Mouse (Mus musculus) adrenal gland, postnatal 25 days (tissue): ENCODE measurements around the gene Fmo5. TPM values are rescaled to one million over a fixed set of nuclear protein-coding genes. Genes with fewer than 3 reads are reported as not detected.

ENCODE experiments used
- DNase-seq: peaks from one replicate; pipeline ENCODE4 v3.0.0; 2021; ENCODE audit warnings: mixed read lengths
- long read RNA-seq: library from polyadenylated mRNA; stranded (forward); transcript quantifications from one replicate; pipeline ENCODE4 v2.0.0, GENCODE M21; 2021
- total RNA-seq: library from RNA; stranded (reverse); gene quantifications from 2 replicates; pipeline ENCODE4 v1.2.3, GENCODE M21; 2021

Gene Fmo5
- total RNA-seq: 10.7 and 13.1 TPM in 2 replicates
- long read RNA-seq, full-length matches to known transcripts: 73 of 148 reads
- long read RNA-seq, partial matches to known transcripts: 60 of 148 reads
- long read RNA-seq, other reads (novel, unspliced or antisense): 15 of 148 reads

DNA sequence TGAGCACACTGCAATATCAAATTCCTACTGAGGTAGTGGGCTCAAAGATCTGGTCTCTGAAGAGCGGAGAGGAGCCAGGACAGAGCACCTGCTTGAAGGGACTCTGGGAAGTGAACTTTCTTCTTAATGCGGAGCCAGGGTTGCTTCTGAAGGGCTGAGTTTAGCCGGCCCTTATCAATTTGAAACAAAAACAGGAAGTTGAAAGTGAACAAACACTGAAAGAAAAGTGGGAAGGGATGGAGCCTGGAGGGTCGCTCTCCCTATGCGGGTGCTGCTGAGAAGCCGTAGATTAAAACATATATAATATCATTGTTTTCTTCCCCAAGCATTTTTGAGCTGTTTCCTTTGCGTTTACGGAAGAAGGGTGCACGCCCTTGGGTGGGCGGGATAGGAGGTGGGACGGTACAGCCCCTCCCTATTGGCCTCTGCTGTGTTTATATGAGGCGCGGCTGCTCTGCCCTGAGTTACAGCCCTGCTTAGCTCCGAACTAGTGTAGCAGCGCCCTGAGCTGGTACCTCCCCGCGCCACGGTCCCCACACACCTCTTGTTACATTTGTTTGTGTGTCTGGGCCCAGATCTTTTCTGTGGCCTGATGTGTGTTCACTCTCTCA lies at the start of gene Fmo5:
Gene Fmo5, plus strand, starts transcription at position 414 of the 611 bp plus-strand sequence.
- peak; percentile 73 for DNase-seq

DNA sequence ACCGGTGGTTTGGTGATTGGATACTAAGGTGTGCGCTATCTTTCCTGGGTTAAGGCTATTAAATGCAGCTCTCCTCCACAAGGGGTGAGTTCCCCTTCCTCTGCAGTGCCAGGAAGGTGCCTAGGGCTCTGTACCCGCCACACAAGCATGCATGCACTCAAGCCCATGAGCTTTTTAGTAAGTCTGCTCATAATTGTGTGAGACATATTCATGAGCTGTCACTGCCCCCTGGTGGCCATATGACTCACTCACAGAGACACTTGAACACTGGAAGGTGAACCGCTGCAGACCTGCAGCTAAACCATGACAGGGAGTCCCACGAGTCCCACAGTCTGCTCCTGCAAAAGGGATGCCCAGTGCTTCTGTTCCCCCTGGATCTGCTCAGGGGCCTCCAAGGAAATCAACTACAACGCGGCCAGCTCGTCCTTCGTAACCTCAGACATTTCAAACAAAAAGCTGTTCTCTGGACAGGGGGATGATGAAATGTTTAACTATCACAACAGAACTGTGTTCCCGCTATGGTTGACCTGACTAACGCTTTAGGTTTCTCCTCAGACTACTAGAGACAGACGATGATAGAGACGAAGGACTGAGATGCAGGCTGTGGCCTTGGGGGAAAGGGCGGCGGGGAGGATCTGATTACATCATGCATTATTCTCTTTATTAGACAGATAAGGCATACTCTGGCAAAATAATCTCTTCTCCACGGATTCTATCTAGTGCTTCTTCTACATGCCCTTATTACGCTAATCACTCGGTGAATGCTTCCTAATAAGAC lies 43.0 kb upstream of the Fmo5 start:
- peak; percentile 78 for DNase-seq

DNA sequence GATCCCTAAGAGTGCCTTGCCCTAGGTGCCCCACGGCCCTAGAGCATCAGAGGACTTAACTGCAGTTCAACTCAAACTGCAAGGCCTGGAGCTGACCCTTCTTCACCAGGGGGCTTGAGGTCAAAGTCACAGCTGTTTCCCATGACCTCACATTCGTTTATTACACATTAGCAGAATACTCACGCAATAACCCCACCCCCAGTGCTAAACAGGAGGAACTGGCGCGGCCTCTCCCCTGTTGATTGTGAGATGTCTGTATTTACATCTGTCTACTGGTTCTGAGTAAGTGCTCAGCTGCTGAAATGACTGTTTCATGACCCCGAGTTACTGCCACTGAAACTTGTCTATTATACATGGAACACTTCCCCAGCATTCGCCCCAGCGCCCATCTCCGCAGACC lies 40.9 kb upstream of the Fmo5 start:
- no peak for DNase-seq

DNA sequence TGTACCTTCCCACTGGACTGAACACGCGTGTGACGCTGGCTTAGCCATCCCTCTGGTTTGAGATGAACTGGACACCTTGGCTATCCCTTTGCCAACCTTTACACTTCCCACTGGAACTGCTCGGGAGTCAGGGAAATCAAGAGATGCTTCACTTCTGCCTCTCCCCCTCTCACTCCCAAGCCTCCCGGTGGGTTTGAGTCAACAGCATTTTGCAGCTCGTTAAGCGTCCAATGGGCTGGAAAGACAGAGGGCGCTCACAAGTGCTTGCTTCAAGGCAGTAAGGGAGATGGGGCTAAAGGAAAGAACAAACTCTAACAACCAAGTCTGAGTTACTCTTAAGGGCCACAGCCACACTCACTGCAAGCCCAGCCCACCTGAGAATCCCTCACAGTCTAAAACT lies 37.9 kb upstream of the Fmo5 start:
- DNase-seq: no peak

DNA sequence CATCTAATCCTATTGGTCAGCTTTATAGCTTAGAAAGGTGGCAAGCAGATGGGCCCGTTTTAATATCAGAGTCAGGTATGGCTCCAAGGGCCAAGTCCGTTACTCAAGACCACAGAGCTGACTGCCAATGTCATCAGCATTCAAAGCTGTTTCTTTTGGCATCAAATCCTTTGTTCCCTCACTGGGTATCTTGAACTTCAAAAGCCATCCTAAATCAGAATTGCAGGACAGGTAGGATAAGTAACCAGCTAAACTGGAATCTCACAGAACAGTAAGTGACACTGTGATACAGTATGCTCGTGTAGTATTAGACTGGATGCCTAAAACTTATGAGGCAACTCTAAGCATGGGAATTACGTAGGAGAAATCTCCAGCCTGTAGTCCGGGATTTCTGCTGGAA lies 35.5 kb upstream of the Fmo5 start:
- DNase-seq: no peak

DNA sequence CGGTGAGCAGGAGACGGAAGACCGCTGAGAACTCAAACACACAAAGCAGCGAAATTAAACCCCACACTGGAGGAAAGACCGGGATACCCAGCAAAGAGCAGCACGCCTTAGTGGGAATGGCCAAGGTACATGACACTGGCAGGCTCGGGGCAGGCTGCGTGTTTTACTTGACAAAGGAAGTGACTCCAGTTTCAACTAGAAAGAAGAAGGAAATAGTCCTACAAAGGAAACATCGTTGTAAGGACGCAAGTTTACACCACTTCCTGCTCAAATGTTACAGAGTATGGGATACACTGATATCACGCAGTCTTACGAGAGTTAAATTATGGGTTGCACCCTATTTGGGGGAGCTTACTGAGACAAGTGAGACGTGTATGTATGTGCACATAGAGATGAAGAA lies 34.5 kb upstream of the Fmo5 start:
- DNase-seq: no peak

DNA sequence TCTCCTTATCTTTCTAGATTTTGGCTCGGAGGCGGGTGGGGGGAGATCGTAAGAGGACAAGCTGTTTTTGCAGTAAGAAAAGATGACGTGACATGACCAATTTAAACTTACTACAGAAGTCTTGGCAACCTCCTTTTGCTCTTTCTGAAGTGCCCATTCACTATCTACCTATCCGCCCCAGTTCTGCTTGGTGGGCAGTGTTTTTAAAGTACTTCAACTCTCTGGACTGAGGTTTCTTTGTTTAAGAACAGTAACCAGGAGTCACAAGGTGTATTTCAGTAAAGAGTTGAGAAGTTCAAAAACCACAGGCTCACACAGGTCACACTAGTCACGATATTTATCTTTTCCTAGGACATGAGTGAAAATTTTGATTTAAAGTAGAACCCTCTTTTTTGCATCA lies 33.5 kb upstream of the Fmo5 start:
- no peak for DNase-seq

DNA sequence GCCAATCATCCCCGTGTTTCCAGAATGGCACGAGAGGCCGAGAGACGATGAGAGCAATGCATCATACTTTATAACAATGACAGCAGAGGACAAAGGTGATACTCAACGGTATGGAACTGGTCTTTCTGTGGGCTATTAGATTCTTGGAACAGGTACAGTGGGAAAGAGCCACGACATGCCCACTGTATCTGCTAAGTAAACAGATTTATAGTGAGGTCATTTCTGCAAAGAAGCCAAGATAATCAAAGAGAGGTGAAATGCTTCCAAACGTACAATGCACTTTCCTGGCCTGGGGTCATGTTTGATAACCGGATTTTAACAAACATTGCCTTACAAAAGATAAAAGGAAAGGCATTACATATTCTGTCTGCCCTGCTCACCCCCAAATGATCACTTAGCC lies 31.8 kb upstream of the Fmo5 start:
- no peak for DNase-seq

DNA sequence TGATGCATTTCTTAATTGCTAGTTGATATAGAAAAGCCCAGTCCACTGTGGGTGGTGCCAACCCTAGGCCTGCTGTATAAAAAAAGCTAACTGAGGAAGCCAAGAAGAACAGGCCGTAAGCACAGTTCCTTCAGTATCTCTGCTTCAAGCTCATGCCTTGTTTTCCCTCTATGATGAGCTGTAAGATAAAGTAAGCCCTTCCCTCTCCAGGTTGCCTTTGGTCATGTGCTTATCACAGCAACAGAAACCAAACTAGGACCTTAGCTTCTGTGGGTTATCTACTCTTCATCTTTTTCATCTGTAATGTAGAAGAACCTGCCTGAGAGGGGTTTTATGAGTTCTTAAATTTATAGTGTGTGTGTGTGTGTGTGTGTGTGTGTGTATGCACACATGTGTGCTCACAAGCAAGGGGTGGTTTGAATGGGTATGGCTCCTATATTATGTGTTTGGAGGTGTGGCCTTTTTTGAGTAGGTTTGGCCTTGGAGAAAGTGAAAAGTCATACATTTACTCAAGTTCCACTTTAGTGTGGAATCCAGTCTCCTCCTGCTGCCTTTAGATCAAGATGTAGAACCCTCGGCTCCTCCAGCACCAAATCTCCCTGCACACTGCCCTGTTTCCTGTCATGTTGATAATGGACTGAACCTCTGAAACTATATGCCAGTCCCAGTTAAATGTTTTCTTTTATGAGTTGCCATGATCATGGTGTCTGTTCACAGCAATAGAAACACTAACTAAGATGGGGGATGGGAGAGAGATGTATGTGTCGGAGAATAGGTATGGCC lies 28.4 kb upstream of the Fmo5 start:
- no peak for DNase-seq

DNA sequence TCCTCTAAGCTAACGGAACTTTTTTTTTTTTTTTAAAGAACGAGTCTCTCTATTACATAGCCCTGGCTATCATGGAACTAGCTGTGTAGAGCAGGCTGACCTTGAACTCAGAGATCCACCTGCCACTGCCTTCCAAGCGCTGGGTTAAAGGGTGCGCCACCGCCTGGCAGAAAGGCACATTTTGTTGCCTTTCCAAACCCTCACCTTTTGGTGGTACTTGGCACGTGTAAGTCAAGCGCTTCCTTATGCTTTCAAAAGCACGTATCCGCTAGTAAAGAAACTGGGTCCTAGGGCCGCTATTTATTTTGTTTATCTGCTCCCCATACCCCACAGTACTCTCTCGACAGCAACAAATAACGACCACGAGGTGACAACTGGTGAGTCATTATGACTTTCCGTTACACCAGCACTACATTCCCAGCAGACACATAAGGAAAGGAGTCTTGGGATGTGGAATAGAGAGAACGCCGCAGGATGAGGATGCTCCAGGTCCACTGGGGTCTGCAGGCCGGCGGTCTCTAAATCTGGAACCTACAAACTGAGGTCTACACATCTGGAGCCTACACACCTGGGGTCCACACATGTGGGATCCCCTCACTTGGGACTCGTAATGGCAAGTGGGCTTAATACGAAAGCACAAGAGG lies 19.3 kb upstream of the Fmo5 start:
- DNase-seq: peak; percentile 37

DNA sequence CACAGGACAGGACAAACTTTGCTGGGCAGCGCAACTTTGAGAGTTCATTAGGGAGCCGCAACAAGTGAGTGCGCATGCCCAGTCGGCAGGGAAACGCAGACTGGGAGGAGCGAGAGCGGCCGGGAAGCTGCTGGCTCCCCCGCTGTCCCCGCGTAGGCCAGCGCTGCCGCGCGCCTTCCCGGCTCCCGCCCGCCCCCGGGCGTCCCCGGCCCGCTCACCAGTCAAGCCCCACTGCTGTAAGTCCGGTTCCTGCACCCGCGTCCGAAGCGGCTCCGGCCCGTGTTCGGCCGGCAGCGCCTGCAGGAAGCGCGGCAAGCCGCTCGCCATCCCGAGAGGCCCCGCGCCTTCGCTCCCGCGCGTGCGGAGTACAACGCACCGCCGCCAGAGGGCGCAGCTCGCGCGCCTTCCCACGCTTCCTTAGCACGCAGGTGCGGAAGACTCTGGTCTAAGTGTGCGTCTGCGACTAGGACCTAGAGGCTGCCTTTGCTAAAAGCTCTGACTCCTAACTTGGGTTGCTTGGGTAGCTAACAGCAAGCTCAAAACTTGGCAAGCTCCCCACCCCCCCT lies 18.7 kb upstream of the Fmo5 start, which contains the start of gene Chd1l:
Gene Chd1l, minus strand, starts transcription at position 359 of the 566 bp plus-strand sequence.
- DNase-seq: peak; percentile 92

DNA sequence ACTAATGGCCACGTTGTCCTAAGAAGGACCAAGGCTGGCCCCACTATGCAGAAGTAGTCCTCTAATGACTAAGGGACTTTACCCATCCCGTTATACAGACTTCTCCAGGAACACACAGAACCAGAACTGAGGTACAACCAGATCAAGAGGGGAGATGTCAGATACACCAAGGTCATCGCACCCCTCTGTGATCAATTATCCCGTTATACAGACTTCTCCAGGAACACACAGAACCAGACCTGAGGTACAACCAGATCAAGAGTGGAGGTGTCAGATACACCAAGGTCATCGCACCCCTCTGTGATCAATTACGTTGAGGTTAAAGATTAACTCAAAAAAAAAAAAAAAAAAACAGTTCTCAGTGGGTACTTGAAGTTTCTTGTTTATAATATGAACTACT lies 17.6 kb upstream of the Fmo5 start:
- no peak for DNase-seq

DNA sequence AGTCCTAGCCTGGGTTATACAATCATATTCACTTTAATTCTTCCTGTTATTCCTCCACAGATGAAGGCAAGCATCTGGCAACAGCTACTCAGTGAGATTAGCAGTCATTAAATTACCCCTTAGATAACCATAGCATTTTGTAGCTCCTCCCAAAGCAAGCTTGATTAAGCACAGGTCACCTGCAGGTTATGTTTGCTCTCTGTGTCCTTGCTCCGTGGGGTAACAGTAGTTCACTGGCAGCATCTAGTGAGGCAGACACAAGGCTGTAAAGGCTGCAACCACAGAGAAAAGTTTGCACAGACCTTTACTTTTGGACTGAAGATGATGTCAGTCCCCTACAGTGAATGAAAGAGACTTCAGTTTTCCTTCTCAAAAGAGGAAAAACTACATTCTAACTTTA lies 13.4 kb upstream of the Fmo5 start:
- no peak for DNase-seq

DNA sequence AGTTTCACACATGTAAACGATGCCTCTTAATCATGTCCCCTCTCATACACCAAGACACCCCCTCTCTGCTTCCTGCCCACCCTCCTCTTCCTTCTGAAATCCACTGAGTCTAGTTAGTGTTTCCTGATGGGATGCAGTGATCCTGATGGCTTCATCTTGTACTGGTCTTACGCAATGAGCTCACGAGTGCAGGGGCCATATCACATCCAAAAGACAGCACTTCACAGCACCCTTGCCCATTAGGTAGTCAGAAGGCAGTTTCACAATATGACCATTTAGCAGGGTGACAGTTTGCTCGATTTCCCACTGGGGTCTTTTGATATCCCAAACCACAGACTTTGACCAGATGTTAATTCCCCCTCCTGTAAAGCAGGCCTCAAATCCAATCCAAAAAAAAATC lies 12.7 kb upstream of the Fmo5 start:
- DNase-seq: no peak

DNA sequence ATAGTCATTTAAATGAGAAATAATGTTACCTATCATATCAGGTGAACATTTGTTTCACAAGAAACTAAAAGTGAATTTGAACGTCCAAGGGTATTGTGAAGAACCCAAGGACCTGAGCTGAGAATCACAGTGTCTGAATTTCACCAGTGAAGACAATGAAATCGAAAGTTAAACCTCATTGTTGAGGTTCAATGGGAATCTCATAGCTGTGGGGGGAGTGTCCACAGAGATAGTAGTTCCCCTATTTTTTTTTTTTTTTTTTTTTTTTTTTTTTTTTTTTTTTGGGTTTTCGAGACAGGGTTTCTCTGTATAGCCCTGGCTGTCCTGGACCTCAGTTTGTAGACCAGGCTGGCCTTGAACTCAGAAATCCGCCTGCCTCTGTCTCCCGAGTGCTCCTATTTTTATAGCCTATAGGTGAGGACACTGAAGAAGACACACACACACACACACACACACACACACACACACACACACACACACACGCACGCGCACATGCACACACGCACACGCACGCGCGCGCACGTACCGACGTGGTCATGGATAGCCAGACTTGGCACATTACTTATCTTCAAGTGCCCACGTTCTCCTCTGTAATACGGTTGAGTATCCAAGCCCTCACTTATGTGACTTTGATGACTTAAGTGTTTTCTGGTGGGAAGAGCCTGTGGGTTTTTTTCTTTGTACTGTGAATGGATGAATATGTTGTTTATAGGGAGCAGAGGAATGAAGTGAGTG lies 11.3 kb upstream of the Fmo5 start:
- no peak for DNase-seq

DNA sequence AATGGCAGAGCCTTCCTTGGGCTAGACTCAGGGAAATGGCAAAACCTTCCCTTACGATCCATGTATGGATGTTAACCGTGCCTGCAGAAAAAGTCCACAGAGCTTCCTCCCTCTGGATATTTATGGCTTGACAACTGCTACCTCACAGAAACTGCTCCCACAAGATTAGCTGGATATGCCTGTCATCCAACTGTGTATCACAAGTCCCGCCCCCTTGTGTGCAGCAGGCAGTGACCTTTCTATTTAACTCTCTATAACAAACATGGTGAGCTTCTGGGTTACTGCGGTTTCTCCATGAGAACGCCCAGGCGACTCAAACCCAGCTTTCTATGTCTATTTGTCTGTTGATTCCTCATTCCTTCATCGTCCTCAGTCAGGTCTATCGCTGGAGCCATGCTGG lies 10.7 kb upstream of the Fmo5 start:
- DNase-seq: no peak

DNA sequence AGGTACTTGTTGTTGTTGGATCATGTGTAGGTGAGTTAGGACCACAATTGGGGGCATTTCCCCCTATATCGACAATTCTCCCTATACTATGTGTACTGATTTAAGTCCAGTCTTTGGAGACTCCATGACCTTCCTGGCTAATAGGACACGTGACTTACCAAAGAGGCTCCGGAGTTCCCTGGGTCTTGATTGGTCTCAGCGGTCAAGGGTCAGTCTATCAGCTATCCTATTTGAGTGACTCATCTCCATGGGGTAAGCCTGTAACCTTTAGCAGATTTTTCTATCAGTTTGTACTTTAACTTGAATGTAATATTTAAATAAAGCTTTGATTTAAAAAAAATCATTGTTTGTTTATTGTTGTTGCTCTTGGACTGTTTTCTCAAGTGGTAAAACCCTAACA lies 7.9 kb upstream of the Fmo5 start:
- no peak for DNase-seq

DNA sequence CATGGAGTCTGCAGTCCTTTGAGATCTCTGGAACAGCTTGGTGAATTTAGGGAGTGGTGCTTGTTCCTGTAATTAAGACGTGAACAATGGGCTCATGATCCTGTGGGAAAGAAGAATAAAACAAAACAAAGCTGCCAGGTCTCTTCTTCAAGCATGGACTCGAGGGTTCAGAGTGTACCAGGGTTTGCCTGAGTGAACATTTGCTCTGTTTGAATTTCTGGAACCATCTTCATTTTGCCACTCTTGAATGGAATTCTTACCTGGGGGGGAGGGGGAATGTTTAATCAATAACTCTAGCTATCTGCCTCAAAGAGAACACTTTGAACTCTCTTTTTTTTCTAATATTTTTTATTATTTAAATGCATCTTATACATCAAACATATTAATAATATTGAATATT lies 4.0 kb upstream of the Fmo5 start:
- no peak for DNase-seq

DNA sequence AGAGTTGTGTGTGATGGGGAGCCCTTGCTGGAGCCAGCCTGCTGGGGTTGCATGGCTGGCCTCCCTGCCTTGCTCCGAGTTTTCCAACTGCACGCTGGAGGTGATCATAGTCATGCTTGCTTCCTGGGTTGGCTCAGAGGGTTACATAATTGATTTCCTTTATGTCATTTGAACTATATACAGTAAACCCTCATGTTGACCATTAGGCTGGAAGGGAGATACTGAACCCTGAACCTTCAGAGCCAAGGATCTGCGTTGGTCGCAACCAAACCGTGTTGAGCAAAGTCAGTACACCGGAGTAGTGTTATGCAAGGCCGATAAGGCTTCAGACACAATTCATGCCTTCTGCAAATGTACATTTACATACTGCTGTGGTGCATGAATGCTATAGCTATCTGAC lies 711 bp upstream of the Fmo5 start:
- DNase-seq: no peak

DNA sequence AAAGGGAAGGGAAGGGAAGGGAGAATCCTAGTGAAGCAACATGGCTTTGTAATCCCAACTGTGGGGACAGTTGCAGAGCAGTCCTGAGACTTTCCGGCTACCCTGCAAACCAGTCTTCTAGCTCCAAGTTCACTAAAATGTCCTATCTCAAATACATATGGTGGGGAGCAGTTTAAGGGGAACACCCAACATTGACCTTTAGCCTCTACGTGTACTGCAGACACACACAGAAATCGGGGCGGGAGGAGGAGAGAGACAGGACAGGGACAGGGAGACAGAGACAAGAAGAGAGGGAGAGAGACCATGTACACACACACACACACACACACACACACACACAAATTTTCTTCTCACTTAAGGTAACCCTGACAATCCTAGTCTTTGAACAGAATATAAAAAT lies 1.3 kb downstream of the Fmo5 start:
- no peak for DNase-seq

DNA sequence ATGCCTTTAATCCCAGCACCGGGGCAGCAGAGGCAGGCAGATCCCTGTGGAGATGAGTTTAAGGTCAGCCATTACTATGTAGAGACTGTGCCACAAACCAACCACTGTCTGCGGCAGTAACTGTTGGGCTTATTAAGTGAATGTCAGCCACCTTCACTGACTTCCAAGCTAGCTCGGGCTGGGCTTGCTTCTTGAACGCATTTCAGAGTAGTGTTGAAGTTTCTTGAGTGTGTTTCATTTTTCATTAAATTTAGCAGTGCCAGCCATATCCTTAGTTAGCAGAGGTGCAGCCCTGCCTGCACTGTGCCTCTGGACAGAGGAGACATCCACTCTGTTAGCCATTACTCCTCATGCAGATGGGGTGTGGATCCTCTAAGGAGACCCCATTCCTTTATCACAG lies 2.1 kb downstream of the Fmo5 start:
- DNase-seq: no peak
